Mouse (Mus musculus) B cell, adult 2 months (primary cell): ENCODE results near the gene Ptges.

Experiments
- DNase-seq, 2 experiments: peaks; one replicate each; pipeline ENCODE4 v3.0.0; 2022

Gene Ptges

GRCm38 (mm10) chr2:30845152-30846070 is 84.3 kb downstream of the Ptges start:
- no peak for DNase-seq

- no peak for DNase-seq
Observed at GRCm38 (mm10) chr2:30842615-30843014, 87.0 kb downstream of the Ptges start.
